Mouse (Mus musculus) liver, embryonic 14.5 days (tissue): ENCODE data around the gene Strbp. TPM values are rescaled to one million over a fixed set of nuclear protein-coding genes. Genes with fewer than 3 reads are reported as not detected.

Experiments used
- ATAC-seq: fragments of 200-750 bp; cut with Nextera tagmentation; 2 replicates; pipeline ENCODE4 v1.8.0; 2017; ENCODE audit warnings: moderate number of reproducible peaks, mild to moderate bottlenecking, moderate library complexity; ENCODE audit not compliant: insufficient read depth
- DNase-seq, 3 experiments: peaks; one replicate each; pipeline ENCODE4 v3.0.0-alpha.2; 2012 to 2013; ENCODE audit warnings: low read depth in 3 of 3, low spot score in 3 of 3
- H3K27ac ChIP-seq: fragments of 300-500 bp; sonication (generic); 2 replicates; pipeline ENCODE4 v1.5.1; 2014; ENCODE audit warnings: moderate library complexity, mild to moderate bottlenecking, control low read depth, inconsistent platforms
- H3K27me3 ChIP-seq: fragments of 300-500 bp; sonication (generic); 2 replicates; pipeline ENCODE4 v1.6.1; 2014; ENCODE audit warnings: mild to moderate bottlenecking, low read length, moderate library complexity; ENCODE audit not compliant: control insufficient read depth, insufficient read depth
- H3K36me3 ChIP-seq: fragments of 300-500 bp; sonication (generic); replicated peaks from 2 replicates; pipeline ENCODE4 v1.6.1; 2014; ENCODE audit warnings: low read depth; ENCODE audit not compliant: control insufficient read depth, insufficient read depth
- H3K4me1 ChIP-seq, 2 experiments: fragments of 200-500 bp in 1 of 2; fragments of 300-500 bp in 1 of 2; sonication (generic) in 1 of 2; replicated peaks; 2 replicates each; pipeline ENCODE4 v1.6.1; 2012 to 2014; ENCODE audit warnings: antibody characterized with exemption in 1 of 2, inconsistent platforms in 1 of 2, low read length in 1 of 2; ENCODE audit not compliant: control insufficient read depth in 2 of 2, insufficient read depth in 2 of 2
- H3K4me2 ChIP-seq: fragments of 300-500 bp; sonication (generic); 2 replicates; pipeline ENCODE4 v1.6.1; 2014; ENCODE audit warnings: low read depth, mild to moderate bottlenecking, control low read depth, moderate library complexity
- H3K4me3 ChIP-seq, 2 experiments: fragments of 200-500 bp in 1 of 2; fragments of 300-500 bp in 1 of 2; sonication (generic) in 1 of 2; 2 replicates each; pipeline ENCODE4 v1.5.1; 2012 to 2014; ENCODE audit warnings: low read depth in 2 of 2, low read length in 2 of 2, mild to moderate bottlenecking in 2 of 2, control low read depth in 1 of 2, inconsistent platforms in 1 of 2, moderate library complexity in 1 of 2; ENCODE audit not compliant: insufficient read depth in 1 of 2
- H3K9ac ChIP-seq: fragments of 300-500 bp; sonication (generic); replicated peaks from 2 replicates; pipeline ENCODE4 v1.6.1; 2014; ENCODE audit warnings: mild to moderate bottlenecking, control low read depth, moderate library complexity
- H3K9me3 ChIP-seq: fragments of 300-500 bp; sonication (generic); 2 replicates; pipeline ENCODE4 v1.6.1; 2016; ENCODE audit warnings: low read length, mixed read lengths; ENCODE audit not compliant: control insufficient read depth
- CTCF ChIP-seq: IDR thresholded peaks from 2 replicates; pipeline ENCODE4 v1.5.1; 2016; ENCODE audit warnings: antibody characterized with exemption, low read depth, control low read depth
- EP300 ChIP-seq: IDR thresholded peaks from 2 replicates; pipeline ENCODE4 v1.6.1; 2016; ENCODE audit warnings: antibody characterized with exemption, low read depth
- WGBS: fragments of 180-500 bp; shearing (Covaris S2); extraction: QIAGEN DNeasy Blood & Tissue Kit; methylation state at CpG from one replicate; pipeline ENCODE4 v1.1.7; 2014; ENCODE audit not compliant: insufficient replicate concordance; 5-methylcytosine and 5-hydroxymethylcytosine counted together
- polyA plus RNA-seq, 2 experiments: library from polyadenylated mRNA; depleted of rRNA in 1 of 2; stranded (reverse) in 1 of 2; unstranded in 1 of 2; fragments of >200 nt; fragmentation: Nextera tagmentation in 1 of 2; extraction: Ambion mirVana in 1 of 2; gene quantifications; 2 replicates each; pipeline versions ENCODE4 v1.2.1 to v1.2.3; 2012 to 2014

Gene Strbp
- polyA plus RNA-seq, 2 experiments, result 8.3 to 16.4 TPM

- DNase-seq, result no peak
- no peaks in the 10 kb centered on the region for H3K27me3 ChIP-seq
- H3K4me3 ChIP-seq, result no peak overlapping the region
- H3K27ac ChIP-seq, result no peak overlapping the region
- TF ChIP-seq CTCF (no peak), EP300 (no peak)
- 58% methylated on average over 2 of the region's 2 CpGs for WGBS
- no peaks in the 10 kb centered on the region for H3K4me1 ChIP-seq
- no peak overlapping the region for H3K9ac ChIP-seq
- no peaks in the 10 kb centered on the region; the same call in 1 of the 2 replicates for H3K36me3 ChIP-seq
- no peak overlapping the region for H3K4me2 ChIP-seq
- no peaks in the 10 kb centered on the region for H3K9me3 ChIP-seq
- ATAC-seq, result no peak
Observed at GRCm38 (mm10) chr2:37578185-37578584, 125.5 kb downstream of the Strbp start.

- TF ChIP-seq EP300 (no peak), CTCF (no peak)
- ATAC-seq, result no peak
Observed at GRCm38 (mm10) chr2:37576661-37577060, 127.0 kb downstream of the Strbp start.

GRCm38 (mm10) chr2:37572141-37572540, 131.5 kb downstream of the Strbp start:
- Histone ChIP-seq H3K36me3 (no peaks in the 10 kb centered on the region; the same call in 1 of the 2 replicates), H3K9me3 (no peaks in the 10 kb centered on the region), H3K4me2 (no peak overlapping the region), H3K9ac (no peak overlapping the region), H3K27me3 (no peaks in the 10 kb centered on the region), H3K4me3 (no peak overlapping the region), H3K27ac (no peak overlapping the region), H3K4me1 (no peaks in the 10 kb centered on the region)
- ATAC-seq, result no peak
- TF ChIP-seq EP300 (no peak), CTCF (no peak)
- no peak for DNase-seq
- 62% methylated on average over 2 of the region's 2 CpGs for WGBS

More at GRCm38 (mm10) chr2:37576661-37577060, 127.0 kb downstream of the Strbp start:
- Histone ChIP-seq H3K9me3 (no peaks in the 10 kb centered on the region), H3K27me3 (no peaks in the 10 kb centered on the region), H3K36me3 (no peaks in the 10 kb centered on the region; the same call in 1 of the 2 replicates), H3K27ac (no peak overlapping the region), H3K4me2 (no peak overlapping the region), H3K9ac (no peak overlapping the region), H3K4me1 (no peaks in the 10 kb centered on the region), H3K4me3 (no peak overlapping the region)
- DNase-seq, result no peak
- 72% methylated on average over 1 of the region's 1 CpGs for WGBS

GRCm38 (mm10) chr2:37570703-37571102, 133.0 kb downstream of the Strbp start:
- 65% methylated on average over 2 of the region's 2 CpGs for WGBS
- TF ChIP-seq EP300 (no peak), CTCF (no peak)
- no peaks in the 10 kb centered on the region for H3K9me3 ChIP-seq
- no peak for DNase-seq
- no peak overlapping the region for H3K4me3 ChIP-seq
- no peak overlapping the region for H3K27ac ChIP-seq
- H3K36me3 ChIP-seq, result no peaks in the 10 kb centered on the region
- H3K4me2 ChIP-seq, result no peak overlapping the region
- H3K9ac ChIP-seq, result no peak overlapping the region
- H3K4me1 ChIP-seq, result peaks cover 0 to under 1% of the 10 kb centered on the region in 2 experiments; a peak in 2 of 4 replicates
- ATAC-seq, result peak; percentile 33; the same call in 1 of the 2 replicates
- H3K27me3 ChIP-seq, result no peaks in the 10 kb centered on the region

GRCm38 (mm10) chr2:37569888-37570287, 133.8 kb downstream of the Strbp start:
- H3K27me3 ChIP-seq, result no peaks in the 10 kb centered on the region
- no peak overlapping the region for H3K4me3 ChIP-seq
- no peak for DNase-seq
- no peak; the same call in 1 of the 2 replicates for ATAC-seq
- H3K9me3 ChIP-seq, result no peaks in the 10 kb centered on the region
- peaks cover 0 to 2% of the 10 kb centered on the region in 2 experiments; a peak in 2 of 4 replicates for H3K4me1 ChIP-seq
- no peak overlapping the region for H3K27ac ChIP-seq
- no peak overlapping the region for H3K9ac ChIP-seq
- no peak for TF ChIP-seq EP300
- no peak for TF ChIP-seq CTCF
- no peak overlapping the region for H3K4me2 ChIP-seq
- H3K36me3 ChIP-seq, result peaks cover 2% of the 10 kb centered on the region; the same call in 1 of the 2 replicates
- WGBS, result 77% methylated on average over 5 of the region's 5 CpGs
